Mouse (Mus musculus): ENCODE results near the gene Eif4b.

The Eif4b gene

GRCm38 (mm10) chr15:102116753-102117415 lies 43.3 kb downstream of the Eif4b start:
- DNase-seq (ENCODE audit: extremely low read depth, low read depth, low spot score) = no peak

GRCm38 (mm10) chr15:102117461-102118443 lies 44.2 kb downstream of the Eif4b start:
- DNase-seq (ENCODE audit: extremely low read depth, low read depth, low spot score) = no peak

DNA sequence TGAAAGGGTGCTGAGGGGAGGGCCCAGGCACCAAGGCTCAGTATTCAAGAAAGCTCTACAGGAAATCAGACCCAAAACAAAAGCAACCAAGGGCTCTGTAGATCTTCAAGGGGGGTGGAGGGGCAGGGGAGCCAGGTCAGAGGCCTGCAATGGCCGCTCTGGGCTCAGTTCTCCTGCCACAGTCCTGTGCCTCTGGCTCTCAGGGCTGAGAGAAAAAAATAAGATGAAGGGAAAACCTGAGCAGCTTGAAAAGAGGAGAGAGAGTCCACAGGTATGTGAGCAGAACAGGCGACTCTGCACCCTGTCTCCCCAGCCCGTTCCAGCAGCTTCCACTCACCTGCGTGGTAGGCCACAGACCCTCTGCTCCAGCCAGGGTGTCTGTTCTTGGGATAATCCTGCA lies 45.0 kb downstream of the Eif4b start:
- DNase-seq (ENCODE audit: extremely low read depth, low read depth, low spot score) = no peak

GRCm38 (mm10) chr15:102119121-102119830 lies 45.7 kb downstream of the Eif4b start:
- no peak for DNase-seq (ENCODE audit: extremely low read depth, low read depth, low spot score)

DNA sequence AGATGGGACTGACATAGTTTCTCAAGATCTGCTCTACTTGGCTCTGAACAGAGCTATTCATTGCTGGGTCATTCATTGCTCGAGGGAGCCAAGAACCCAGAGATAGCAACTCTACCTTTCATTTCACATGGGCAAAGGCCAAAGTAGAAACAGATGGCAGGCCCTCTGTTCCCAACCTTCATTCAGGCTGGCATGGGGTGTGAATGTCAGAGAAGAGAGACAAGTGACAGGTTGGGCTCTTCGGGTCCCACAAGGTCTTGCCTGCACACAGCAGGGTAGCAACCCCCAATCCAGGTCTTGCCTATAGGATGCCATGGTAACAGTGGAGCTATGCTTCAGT lies 46.2 kb downstream of the Eif4b start:
- no peak for DNase-seq (ENCODE audit: extremely low read depth, low read depth, low spot score)

DNA sequence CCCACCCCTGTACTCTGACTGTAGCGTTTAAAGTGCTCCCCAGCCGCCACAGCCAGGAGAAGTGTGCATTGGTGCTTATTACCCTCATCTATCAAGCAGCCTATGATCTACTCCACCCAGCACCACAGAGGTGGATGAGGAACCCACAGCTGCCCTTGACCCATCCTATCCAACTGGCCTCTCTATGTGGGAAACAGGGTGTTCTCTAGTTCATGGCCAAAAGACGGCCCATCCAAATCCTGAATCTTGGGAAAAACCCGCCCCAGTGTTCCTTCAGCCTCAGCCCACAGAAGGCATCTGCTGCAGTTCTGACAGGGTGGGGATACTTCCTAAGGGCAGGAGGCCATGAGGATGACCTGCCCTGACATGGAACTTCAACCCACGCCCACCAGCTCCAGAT lies 47.0 kb downstream of the Eif4b start:
- no peak for DNase-seq (ENCODE audit: extremely low read depth, low read depth, low spot score)

DNA sequence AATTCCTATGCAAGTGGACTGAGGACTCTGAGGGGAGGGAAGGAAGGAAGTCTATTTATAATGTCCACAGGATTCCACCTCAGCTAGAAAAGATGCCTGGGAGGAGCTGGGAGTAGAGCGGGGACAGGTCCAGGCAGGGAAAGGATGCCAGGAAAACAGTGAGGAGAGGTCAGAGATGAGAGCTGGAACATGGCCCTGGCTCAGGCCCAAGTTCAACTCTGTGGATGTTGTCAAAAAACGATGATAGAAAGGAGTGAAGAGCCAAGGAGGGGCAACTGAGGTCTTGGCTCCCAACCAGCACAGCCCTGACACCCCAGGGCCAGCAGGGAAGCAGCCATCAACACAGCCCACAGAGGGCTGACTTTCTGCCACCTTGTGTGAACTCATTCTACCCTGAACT lies 52.7 kb downstream of the Eif4b start:
- no peak for DNase-seq (ENCODE audit: extremely low read depth, low read depth, low spot score)

GRCm38 (mm10) chr15:102133314-102133713 lies 59.7 kb downstream of the Eif4b start:
- DNase-seq (ENCODE audit: extremely low read depth, low read depth, low spot score) = no peak

- no peak for DNase-seq (ENCODE audit: extremely low read depth, low read depth, low spot score)
These were observed 61.1 kb downstream of the Eif4b start for GRCm38 (mm10) chr15:102134709-102135108.

DNA sequence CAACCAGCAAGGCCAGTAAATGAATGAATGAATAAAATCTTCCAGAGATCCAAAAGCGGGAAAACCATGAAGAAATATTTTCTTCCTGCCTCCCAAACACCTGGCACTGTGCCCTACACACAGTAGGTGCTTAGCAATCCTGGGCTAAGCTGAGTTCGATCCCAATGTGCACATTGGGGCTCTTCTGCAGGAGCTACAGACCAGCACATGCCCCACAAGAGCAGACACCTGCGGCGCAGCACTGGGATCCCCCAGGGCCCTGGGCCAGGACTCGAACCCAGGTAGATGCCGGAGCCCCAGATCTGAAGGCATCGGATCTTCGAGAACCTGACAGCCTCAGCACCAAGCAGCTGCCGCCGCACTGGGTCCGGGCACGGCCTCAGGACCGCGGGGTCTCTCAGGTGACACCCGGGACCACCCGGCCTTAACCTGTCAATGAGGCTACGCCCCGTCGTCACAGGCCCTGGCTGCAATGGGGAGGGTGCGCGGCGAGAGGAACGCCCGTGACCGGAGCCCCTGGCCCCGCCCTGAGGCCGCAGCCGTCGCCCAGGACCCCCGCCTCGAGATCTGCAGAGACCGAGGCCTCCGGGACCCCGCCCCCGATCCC lies 62.1 kb downstream of the Eif4b start:
- DNase-seq (ENCODE audit: extremely low read depth, low read depth, low spot score) = no peak

- peak; percentile 33 for DNase-seq (ENCODE audit: extremely low read depth, low read depth, low spot score)
These were observed 62.7 kb downstream of the Eif4b start, which contains the start of gene Spryd3 for GRCm38 (mm10) chr15:102136129-102136758. Gene Spryd3 (minus strand): TSS chr15:102136234.

DNA sequence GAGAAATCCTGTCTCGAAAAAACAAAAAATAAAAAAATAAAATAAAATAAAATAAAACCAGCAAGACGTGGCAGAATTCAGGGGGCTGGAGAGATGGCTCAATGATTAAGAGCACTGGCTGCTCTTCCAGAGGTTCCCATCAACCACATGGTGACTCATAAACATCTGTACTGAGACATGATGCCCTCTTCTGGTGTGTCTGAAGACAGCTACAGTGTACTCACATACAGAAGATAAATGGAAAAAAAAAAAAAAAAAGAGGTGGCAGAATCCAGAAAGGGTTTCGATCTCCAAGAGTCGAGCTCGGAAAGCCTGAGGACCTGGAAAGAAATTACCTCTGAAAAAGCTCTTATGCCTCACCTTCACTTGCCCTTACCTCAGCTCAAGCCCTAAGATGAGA lies 67.5 kb downstream of the Eif4b start:
- no peak for DNase-seq (ENCODE audit: extremely low read depth, low read depth, low spot score)

- DNase-seq (ENCODE audit: extremely low read depth, low read depth, low spot score) = no peak
These were observed 69.6 kb downstream of the Eif4b start for GRCm38 (mm10) chr15:102142914-102143912.

DNA sequence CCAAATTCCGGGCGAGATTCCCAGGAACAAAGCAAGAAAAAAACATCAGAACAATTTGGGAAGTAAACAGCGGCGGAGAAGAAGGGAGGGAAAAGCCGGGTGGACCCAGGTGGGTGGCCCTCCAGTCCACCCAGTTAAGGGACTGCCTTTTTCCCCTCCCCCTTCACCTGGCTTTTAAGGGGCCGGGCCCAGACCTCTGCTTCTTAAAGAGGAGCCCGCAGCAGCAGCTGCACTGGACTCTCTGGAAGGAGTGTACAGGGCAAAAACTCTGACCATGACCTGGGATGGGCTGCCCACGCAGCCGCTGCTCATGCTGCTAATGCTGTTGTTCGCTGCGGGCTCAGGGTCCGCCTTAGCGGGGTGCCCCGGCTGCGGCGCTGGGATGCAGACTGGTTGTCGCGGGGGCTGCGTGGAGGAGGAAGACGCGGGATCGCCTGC lies 70.7 kb downstream of the Eif4b start, which contains the start of gene Igfbp6:
Igfbp6 (plus strand) TSS at position 89 of the 438 bp plus-strand sequence.
- no peak for DNase-seq (ENCODE audit: extremely low read depth, low read depth, low spot score)

DNA sequence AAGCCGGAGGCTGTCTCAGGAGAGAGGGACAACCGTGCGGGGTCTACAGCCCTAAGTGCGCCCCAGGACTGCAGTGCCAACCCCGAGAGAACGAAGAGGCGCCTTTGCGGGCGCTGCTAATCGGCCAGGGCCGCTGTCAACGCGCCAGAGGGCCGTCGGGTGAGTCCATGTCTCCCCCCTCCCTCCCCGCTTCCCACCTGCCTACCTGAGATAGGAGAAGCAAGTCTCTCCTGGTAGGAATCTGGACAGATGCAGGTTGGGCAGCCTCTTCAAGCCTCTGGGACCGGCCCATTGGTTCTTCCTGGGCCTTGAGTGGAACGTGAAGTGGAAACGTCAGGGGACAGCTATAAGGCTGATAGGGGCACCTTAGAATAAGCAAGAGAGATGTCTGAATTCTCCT lies 71.2 kb downstream of the Eif4b start:
- no peak for DNase-seq (ENCODE audit: extremely low read depth, low read depth, low spot score)

DNA sequence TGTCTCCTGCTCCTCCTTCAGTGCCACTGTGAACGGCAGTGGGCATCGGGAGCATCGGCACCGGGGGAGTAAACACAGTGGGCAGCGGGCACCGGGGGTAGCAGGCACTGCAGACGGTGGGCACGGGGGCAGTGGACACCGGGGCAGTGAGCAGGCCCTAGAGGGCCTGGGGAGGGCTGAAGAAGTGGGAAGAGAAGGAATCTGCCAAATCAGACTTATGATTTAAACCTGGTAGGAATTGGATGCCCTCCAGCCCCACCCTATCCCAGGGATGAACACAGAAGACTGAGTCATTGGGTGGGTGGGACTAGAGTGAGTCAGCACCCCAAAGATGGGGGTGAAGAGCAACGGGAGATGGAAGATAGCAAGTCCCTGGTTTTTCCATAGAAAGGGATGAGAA lies 71.8 kb downstream of the Eif4b start:
- DNase-seq (ENCODE audit: extremely low read depth, low read depth, low spot score) = no peak

GRCm38 (mm10) chr15:102146089-102146488 lies 72.5 kb downstream of the Eif4b start:
- no peak for DNase-seq (ENCODE audit: extremely low read depth, low read depth, low spot score)
